Mouse (Mus musculus) 3134 (cell line): ENCODE results near the gene Rgs9.
A peak's percentile ranks its signal among the peaks of the same experiment; 100 is the strongest.
"Not testable (repeated sequence)": the region's sequence is repeated elsewhere in the genome, so short reads cannot be mapped to it uniquely, and the experiment has no call there.

Source experiments
- DNase-seq: peaks from one replicate; pipeline ENCODE4 v3.0.0-alpha.2; 2011; ENCODE audit warnings: low spot score; ENCODE audit not compliant: insufficient read length; ENCODE audit errors: extremely low read depth

Gene Rgs9

GRCm38 (mm10) chr11:109297710-109298375 lies at the start of gene Rgs9:
TSS of gene Rgs9 (minus strand) at chr11:109298129.
- DNase-seq: peak; percentile 13

- peak; percentile 45 for DNase-seq
These were observed 49.5 kb upstream of the Rgs9 start for GRCm38 (mm10) chr11:109347242-109347959.

- peak; percentile 61 for DNase-seq
These were observed 46.2 kb upstream of the Rgs9 start for GRCm38 (mm10) chr11:109343991-109344599.

GRCm38 (mm10) chr11:109343558-109343957 lies 45.6 kb upstream of the Rgs9 start:
- DNase-seq: no peak

GRCm38 (mm10) chr11:109342666-109343065 lies 44.7 kb upstream of the Rgs9 start:
- not testable (repeated sequence) for DNase-seq

- no peak for DNase-seq
These were observed 42.6 kb upstream of the Rgs9 start for GRCm38 (mm10) chr11:109340541-109340940.

GRCm38 (mm10) chr11:109339155-109339938 lies 41.4 kb upstream of the Rgs9 start:
- DNase-seq: no peak

GRCm38 (mm10) chr11:109335890-109336289 lies 38.0 kb upstream of the Rgs9 start:
- no peak for DNase-seq

- DNase-seq: no peak
These were observed 36.8 kb upstream of the Rgs9 start for GRCm38 (mm10) chr11:109334773-109335172.

GRCm38 (mm10) chr11:109332722-109333121 lies 34.8 kb upstream of the Rgs9 start:
- DNase-seq: peak; percentile 64

- DNase-seq: peak; percentile 84
These were observed 33.5 kb upstream of the Rgs9 start for GRCm38 (mm10) chr11:109331424-109331824.

- DNase-seq: no peak
These were observed 32.9 kb upstream of the Rgs9 start for GRCm38 (mm10) chr11:109330706-109331393.

GRCm38 (mm10) chr11:109329331-109329730 lies 31.4 kb upstream of the Rgs9 start:
- no peak for DNase-seq

GRCm38 (mm10) chr11:109327952-109328351 lies 30.0 kb upstream of the Rgs9 start:
- DNase-seq: no peak

GRCm38 (mm10) chr11:109327381-109327780 lies 29.5 kb upstream of the Rgs9 start:
- no peak for DNase-seq

- DNase-seq: no peak
These were observed 28.3 kb upstream of the Rgs9 start for GRCm38 (mm10) chr11:109326270-109326669.

GRCm38 (mm10) chr11:109320361-109320933 lies 22.5 kb upstream of the Rgs9 start:
- no peak for DNase-seq

- no peak for DNase-seq
These were observed 22.0 kb upstream of the Rgs9 start for GRCm38 (mm10) chr11:109319946-109320345.

- no peak for DNase-seq
These were observed 21.5 kb upstream of the Rgs9 start for GRCm38 (mm10) chr11:109319471-109319870.

GRCm38 (mm10) chr11:109316921-109317320 lies 19.0 kb upstream of the Rgs9 start:
- DNase-seq: no peak
